Mouse (Mus musculus): Measurements from ENCODE around the gene Bcl2.

Bcl2 gene

GRCm38 (mm10) chr1:106587866-106588470 is 126.1 kb downstream of the Bcl2 start:
- no peak for DNase-seq (ENCODE audit: low read depth, low spot score)

GRCm38 (mm10) chr1:106586761-106587160 is 127.3 kb downstream of the Bcl2 start:
- DNase-seq (ENCODE audit: low read depth, low spot score): no peak

- no peak for DNase-seq (ENCODE audit: low read depth, low spot score)
These were observed 128.7 kb downstream of the Bcl2 start for GRCm38 (mm10) chr1:106585349-106585748.

- DNase-seq (ENCODE audit: low read depth, low spot score): no peak
These were observed 129.2 kb downstream of the Bcl2 start for GRCm38 (mm10) chr1:106584824-106585223.

GRCm38 (mm10) chr1:106584273-106584672 is 129.8 kb downstream of the Bcl2 start:
- DNase-seq (ENCODE audit: low read depth, low spot score): no peak

- DNase-seq (ENCODE audit: low read depth, low spot score): no peak
These were observed 130.5 kb downstream of the Bcl2 start for GRCm38 (mm10) chr1:106583245-106584241.

GRCm38 (mm10) chr1:106582810-106583209 is 131.3 kb downstream of the Bcl2 start:
- DNase-seq (ENCODE audit: low read depth, low spot score): no peak

GRCm38 (mm10) chr1:106581812-106582211 is 132.3 kb downstream of the Bcl2 start:
- DNase-seq (ENCODE audit: low read depth, low spot score): no peak

GRCm38 (mm10) chr1:106579768-106580167 is 134.3 kb downstream of the Bcl2 start:
- DNase-seq (ENCODE audit: low read depth, low spot score): no peak

- DNase-seq (ENCODE audit: low read depth, low spot score): no peak
These were observed 141.6 kb downstream of the Bcl2 start for GRCm38 (mm10) chr1:106572506-106572905.

GRCm38 (mm10) chr1:106570870-106571269 is 143.2 kb downstream of the Bcl2 start:
- no peak for DNase-seq (ENCODE audit: low read depth, low spot score)

GRCm38 (mm10) chr1:106570366-106570765 is 143.7 kb downstream of the Bcl2 start:
- DNase-seq (ENCODE audit: low read depth, low spot score): no peak

- DNase-seq (ENCODE audit: low read depth, low spot score): no peak
These were observed 144.4 kb downstream of the Bcl2 start for GRCm38 (mm10) chr1:106569674-106570073.

GRCm38 (mm10) chr1:106568868-106569267 is 145.2 kb downstream of the Bcl2 start:
- DNase-seq (ENCODE audit: low read depth, low spot score): no peak

GRCm38 (mm10) chr1:106567506-106567905 is 146.6 kb downstream of the Bcl2 start:
- DNase-seq (ENCODE audit: low read depth, low spot score): no peak

- no peak for DNase-seq (ENCODE audit: low read depth, low spot score)
These were observed 147.7 kb downstream of the Bcl2 start for GRCm38 (mm10) chr1:106566120-106567086.

GRCm38 (mm10) chr1:106565238-106565637 is 148.8 kb downstream of the Bcl2 start:
- DNase-seq (ENCODE audit: low read depth, low spot score): no peak

GRCm38 (mm10) chr1:106564436-106564835 is 149.6 kb downstream of the Bcl2 start:
- DNase-seq (ENCODE audit: low read depth, low spot score): no peak

- no peak for DNase-seq (ENCODE audit: low read depth, low spot score)
These were observed 151.3 kb downstream of the Bcl2 start for GRCm38 (mm10) chr1:106562751-106563150.

- no peak for DNase-seq (ENCODE audit: low read depth, low spot score)
These were observed 152.9 kb downstream of the Bcl2 start for GRCm38 (mm10) chr1:106561085-106561760.

GRCm38 (mm10) chr1:106560105-106560504 is 154.0 kb downstream of the Bcl2 start:
- DNase-seq (ENCODE audit: low read depth, low spot score): no peak

All from mesoderm, embryonic 11.5 days (tissue).